Mouse (Mus musculus): ENCODE results near the gene Gm26620. TPM values are rescaled to one million over a fixed set of nuclear protein-coding genes. Genes with fewer than 3 reads are reported as not detected.

Gene Gm26620
- polyA plus RNA-seq (2015; fragmentation: Nextera tagmentation; extraction: Ambion mirVana), result 0.96 and 1.2 TPM in 2 replicates

DNA sequence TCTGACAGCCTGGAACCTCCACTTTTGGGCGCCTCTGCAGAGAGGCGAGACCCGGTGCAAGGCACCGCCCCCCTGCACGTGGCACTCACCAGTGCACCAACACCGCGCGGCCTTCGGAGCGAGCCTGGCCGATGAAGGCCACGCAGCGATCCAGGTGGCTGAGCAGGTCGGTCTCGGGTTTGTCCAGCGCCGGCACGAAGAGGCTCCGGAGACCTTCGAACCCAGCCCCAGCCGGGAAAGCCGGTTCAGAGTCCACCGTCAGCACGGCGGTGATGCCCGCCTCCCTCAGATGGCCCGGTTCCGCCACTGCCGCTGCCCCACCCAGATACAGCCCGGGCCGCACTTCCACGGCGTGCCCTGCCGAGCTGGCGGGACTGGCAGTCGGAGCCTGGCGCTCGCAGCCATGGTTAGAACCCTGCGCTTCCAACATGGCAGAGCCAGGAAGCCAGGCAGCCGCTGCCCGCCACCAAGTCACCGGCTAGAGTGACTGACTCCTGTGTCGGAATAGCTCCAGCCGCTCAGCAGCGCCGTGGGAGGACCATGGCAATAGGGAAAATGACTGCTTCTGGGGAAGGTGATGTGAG lies at the start of gene Gm26620, which contains the start of gene Dusp12:
Gm26620 (plus strand) TSS at position 88 of the 584 bp plus-strand sequence.
Dusp12 (minus strand) TSS at position 563 of the 584 bp plus-strand sequence.

DNA sequence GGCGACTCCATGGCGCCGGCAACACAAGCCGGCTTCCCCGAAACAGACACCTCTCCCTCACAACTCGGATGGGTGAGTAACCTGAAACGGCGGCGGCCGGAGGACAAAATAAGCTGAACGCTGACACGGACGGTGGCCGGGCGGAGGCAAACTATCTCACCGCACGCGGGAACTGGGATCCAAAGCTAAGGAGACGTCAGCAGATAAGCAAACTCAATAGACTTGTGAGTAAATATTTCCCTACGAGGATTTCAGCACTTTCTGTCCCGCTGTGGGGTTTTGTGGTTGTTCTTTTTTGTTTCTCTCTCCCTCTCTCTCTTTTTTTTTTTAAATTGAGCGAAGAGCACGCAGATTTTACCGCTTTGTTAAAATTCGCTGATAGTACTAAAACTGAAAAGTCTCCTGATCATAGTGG lies 17.2 kb upstream of the Gm26620 start, which contains the start of gene Atf6:
Atf6 (minus strand) TSS at position 81 of the 415 bp plus-strand sequence.

DNA sequence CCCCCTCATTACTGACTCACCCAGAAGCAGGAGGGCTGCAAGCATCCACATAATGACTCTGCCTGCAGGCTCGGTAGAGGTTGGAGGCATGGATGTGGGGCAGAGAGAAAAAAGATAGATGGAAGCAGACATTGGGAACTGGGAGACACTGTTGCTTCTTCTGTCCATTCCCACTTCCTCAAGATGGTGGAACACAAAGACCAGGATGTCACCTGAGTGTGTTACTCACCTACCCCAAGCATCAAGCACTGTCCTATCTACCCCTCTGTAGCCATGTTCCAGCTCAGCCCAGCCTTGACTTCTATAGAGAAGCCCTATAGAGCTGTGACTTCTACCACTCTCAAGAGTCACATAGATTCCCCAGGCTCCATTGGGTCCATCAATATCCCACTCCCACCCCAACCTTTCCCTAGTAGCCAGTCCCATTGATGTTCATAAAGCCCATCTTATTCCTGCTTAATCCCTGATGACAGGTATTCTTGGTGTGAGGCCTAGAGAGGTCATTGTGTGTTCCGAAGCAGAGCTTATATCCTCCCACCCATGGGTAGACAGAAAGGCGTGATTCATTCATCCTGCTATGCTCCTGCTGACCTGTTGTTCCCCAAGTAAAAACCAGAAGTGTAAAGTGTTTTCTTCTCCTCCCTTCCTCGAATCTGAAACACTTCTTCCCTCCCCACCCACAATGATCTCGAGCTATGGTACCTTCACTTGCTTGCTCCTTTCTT lies 28.2 kb downstream of the Gm26620 start, which contains the start of gene Fcrlb:
Fcrlb (minus strand) TSS at position 51 of the 725 bp plus-strand sequence.

DNA sequence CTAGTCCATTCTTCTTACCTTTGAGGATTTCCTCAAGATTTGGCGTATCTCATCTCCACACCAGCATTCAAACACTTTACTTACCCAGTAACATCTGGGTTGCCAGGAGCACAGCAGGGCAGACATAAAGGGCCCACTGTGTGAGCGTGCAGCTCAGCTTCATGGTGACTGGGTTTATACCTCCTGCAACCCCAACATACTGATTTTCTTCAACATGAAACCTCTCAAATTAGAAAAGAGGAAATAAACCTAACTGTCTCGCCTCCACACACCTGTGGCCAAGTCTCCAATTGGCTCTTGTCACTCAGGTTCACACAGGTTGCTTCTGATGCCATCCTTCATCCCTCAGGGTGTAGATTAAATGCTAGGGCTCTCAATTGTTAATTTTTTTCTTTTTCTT lies 42.5 kb downstream of the Gm26620 start, which contains the start of gene Fcrla:
Fcrla (minus strand) TSS at position 206 of the 400 bp plus-strand sequence.

Other genes with a start within 250 kb of the Gm26620 start
- 21.7 and 29.4 TPM in 2 replicates for gene Olfml2b, start 240.5 kb upstream of the Gm26620 start, polyA plus RNA-seq (2015; fragmentation: Nextera tagmentation; extraction: Ambion mirVana)
- 5.6 and 5.7 TPM in 2 replicates for gene Atf6, start 17.3 kb upstream of the Gm26620 start, polyA plus RNA-seq (2015; fragmentation: Nextera tagmentation; extraction: Ambion mirVana)
- 13.8 and 15.0 TPM in 2 replicates for gene Dusp12, start 475 bp downstream of the Gm26620 start, polyA plus RNA-seq (2015; fragmentation: Nextera tagmentation; extraction: Ambion mirVana)
- gene Fcrlb, start 27.9 kb downstream of the Gm26620 start, polyA plus RNA-seq (2015; fragmentation: Nextera tagmentation; extraction: Ambion mirVana), result 0.10 TPM in 1 of 2 replicates, not detected in the other
- 0.24 TPM in 1 of 2 replicates, not detected in the other for gene Fcrla, start 42.5 kb downstream of the Gm26620 start, polyA plus RNA-seq (2015; fragmentation: Nextera tagmentation; extraction: Ambion mirVana)
- 8.7 and 13.1 TPM in 2 replicates for gene Fcgr2b, start 91.5 kb downstream of the Gm26620 start, polyA plus RNA-seq (2015; fragmentation: Nextera tagmentation; extraction: Ambion mirVana)
- 1.1 and 2.6 TPM in 2 replicates for gene Fcgr4, start 133.9 kb downstream of the Gm26620 start, polyA plus RNA-seq (2015; fragmentation: Nextera tagmentation; extraction: Ambion mirVana)
- 26.2 and 43.7 TPM in 2 replicates for gene Fcgr3, start 179.9 kb downstream of the Gm26620 start, polyA plus RNA-seq (2015; fragmentation: Nextera tagmentation; extraction: Ambion mirVana)
- 1.7 and 1.8 TPM in 2 replicates for gene Cfap126, start 228.9 kb downstream of the Gm26620 start, polyA plus RNA-seq (2015; fragmentation: Nextera tagmentation; extraction: Ambion mirVana)